Mouse (Mus musculus) neural tube, embryonic 14.5 days (tissue): ENCODE measurements around the gene Gm8159. TPM values are rescaled to one million over a fixed set of nuclear protein-coding genes. Genes with fewer than 3 reads are reported as not detected.
A peak's percentile ranks its signal among the peaks of the same experiment; 100 is the strongest.
"Not testable (repeated sequence)": the region's sequence is repeated elsewhere in the genome, so short reads cannot be mapped to it uniquely, and the experiment has no call there.

Experiments
- ATAC-seq: fragments of 200-750 bp; cut with Nextera tagmentation; 2 replicates; pipeline ENCODE4 v1.8.0; 2017; ENCODE audit warnings: low read depth, mild to moderate bottlenecking, moderate TSS enrichment, moderate library complexity
- H3K27ac ChIP-seq: fragments of 300-500 bp; sonication (generic); 2 replicates; pipeline ENCODE4 v1.5.1; 2014; ENCODE audit warnings: low read depth, mild to moderate bottlenecking, control low read depth, low read length, moderate library complexity, mixed read lengths
- H3K27me3 ChIP-seq: fragments of 300-500 bp; sonication (generic); 2 replicates; pipeline ENCODE4 v1.6.1; 2014; ENCODE audit warnings: low read length; ENCODE audit not compliant: control insufficient read depth, insufficient read depth
- H3K36me3 ChIP-seq: fragments of 300-500 bp; sonication (generic); 2 replicates; pipeline ENCODE4 v1.6.1; 2014; ENCODE audit warnings: low read length, mixed read lengths; ENCODE audit not compliant: control insufficient read depth, insufficient read depth
- H3K4me1 ChIP-seq: fragments of 300-500 bp; sonication (generic); 2 replicates; pipeline ENCODE4 v1.6.1; 2014; ENCODE audit warnings: low read length; ENCODE audit not compliant: control insufficient read depth, insufficient read depth
- H3K4me2 ChIP-seq: fragments of 300-500 bp; sonication (generic); 2 replicates; pipeline ENCODE4 v1.6.1; 2014; ENCODE audit warnings: mild to moderate bottlenecking, low read depth, low read length, control low read depth
- H3K4me3 ChIP-seq: fragments of 300-500 bp; sonication (generic); 2 replicates; pipeline ENCODE4 v1.5.1; 2014; ENCODE audit warnings: low read depth, low read length, control low read depth, mixed read lengths
- H3K9ac ChIP-seq: fragments of 300-500 bp; sonication (generic); replicated peaks from 2 replicates; pipeline ENCODE4 v1.6.1; 2014; ENCODE audit warnings: low read depth, mild to moderate bottlenecking, control low read depth, low read length, mixed read lengths
- H3K9me3 ChIP-seq: fragments of 300-500 bp; sonication (generic); 2 replicates; pipeline ENCODE4 v1.6.1; 2016; ENCODE audit warnings: low read length; ENCODE audit not compliant: control insufficient read depth
- WGBS: fragments of 180-500 bp; shearing (Covaris S2); extraction: QIAGEN DNeasy Blood & Tissue Kit; methylation state at CpG from one replicate; pipeline ENCODE4 v1.1.7; 2014; 5-methylcytosine and 5-hydroxymethylcytosine counted together
- polyA plus RNA-seq: library from polyadenylated mRNA; unstranded; fragments of >200 nt; fragmentation: Nextera tagmentation; extraction: Ambion mirVana; gene quantifications from 2 replicates; pipeline ENCODE4 v1.2.1, GENCODE M21; 2014

Gm8159 gene
- not detected in 2 replicates for polyA plus RNA-seq

DNA sequence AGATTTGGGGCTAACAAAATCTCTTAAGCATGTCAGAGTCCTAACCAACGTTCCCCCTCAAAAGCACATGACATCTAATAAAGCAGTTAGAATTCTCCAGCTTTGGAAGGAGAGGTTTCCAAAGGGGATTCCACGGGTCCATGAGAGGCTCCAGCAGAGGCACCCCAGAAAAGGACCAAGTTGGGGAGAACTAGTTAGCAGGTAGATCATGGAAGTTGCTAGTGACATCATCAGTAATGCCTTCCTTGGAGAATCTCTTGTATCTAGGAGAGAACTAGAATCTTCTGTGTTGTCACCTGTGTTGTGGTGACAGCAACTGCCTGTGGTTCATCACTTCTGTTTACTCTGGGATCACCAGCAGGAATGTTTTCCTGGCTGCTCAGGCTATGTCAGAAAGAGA, at the start of gene Gm8159:
Gene Gm8159, plus strand, starts transcription at position 301 of the 400 bp plus-strand sequence.
- not testable (repeated sequence) for H3K36me3 ChIP-seq, H3K4me2 ChIP-seq, H3K27me3 ChIP-seq, H3K9ac ChIP-seq, H3K4me3 ChIP-seq, ATAC-seq, H3K27ac ChIP-seq, H3K4me1 ChIP-seq, H3K9me3 ChIP-seq
- no CpG with 5 or more reads among the region's 2 CpGs for WGBS

DNA sequence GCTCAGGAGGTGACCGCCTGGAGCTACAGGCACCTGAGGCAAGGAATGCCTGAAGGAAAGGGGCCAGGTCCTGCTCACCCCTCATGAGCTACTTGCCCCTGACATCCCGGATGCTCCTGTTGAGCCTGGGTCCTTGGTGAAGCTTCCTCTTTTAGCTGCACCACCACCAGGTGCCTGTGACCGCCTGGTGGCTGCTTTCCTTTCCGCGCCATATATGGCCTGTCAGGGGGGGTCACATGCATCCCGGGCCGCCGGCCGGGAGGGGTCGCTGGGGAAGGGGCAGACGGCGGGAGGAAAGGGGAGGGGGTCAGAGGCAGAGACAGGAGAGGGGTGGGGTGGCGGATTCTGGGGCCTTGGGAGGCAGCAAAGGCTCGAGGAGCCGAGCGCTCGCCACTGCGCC, 17.2 kb downstream of the Gm8159 start:
- H3K36me3 ChIP-seq, H3K27me3 ChIP-seq, H3K9me3 ChIP-seq, ATAC-seq, H3K4me1 ChIP-seq, H3K27ac ChIP-seq, H3K9ac ChIP-seq, H3K4me2 ChIP-seq: not testable (repeated sequence)
- WGBS = 8% methylated on average over 11 of the region's 18 CpGs
- peak overlapping the region; percentile 16; the same call in 1 of the 2 replicates for H3K4me3 ChIP-seq

GRCm38 (mm10) chr14:4650324-4650723, 18.2 kb downstream of the Gm8159 start:
- not testable (repeated sequence) for H3K4me2 ChIP-seq, H3K4me3 ChIP-seq

GRCm38 (mm10) chr14:4663892-4664291, 31.7 kb downstream of the Gm8159 start, which contains the start of gene Gm3239:
Gm3239 (plus strand) TSS chr14:4664192.
- not testable (repeated sequence) for ATAC-seq
- WGBS = no CpG with 5 or more reads among the region's 2 CpGs

More at GRCm38 (mm10) chr14:4650324-4650723, 18.2 kb downstream of the Gm8159 start:
- H3K27ac ChIP-seq, H3K36me3 ChIP-seq, H3K9me3 ChIP-seq, H3K4me1 ChIP-seq, H3K9ac ChIP-seq, ATAC-seq, H3K27me3 ChIP-seq: not testable (repeated sequence)
- 4% methylated on average over 2 of the region's 9 CpGs for WGBS

More at GRCm38 (mm10) chr14:4663892-4664291, 31.7 kb downstream of the Gm8159 start, which contains the start of gene Gm3239:
- not testable (repeated sequence) for H3K4me1 ChIP-seq, H3K4me2 ChIP-seq, H3K9me3 ChIP-seq, H3K27me3 ChIP-seq, H3K9ac ChIP-seq, H3K4me3 ChIP-seq, H3K36me3 ChIP-seq, H3K27ac ChIP-seq

Other genes starting within 250 kb of the Gm8159 start
- not detected in 2 replicates for gene Gm3159, start 234.8 kb upstream of the Gm8159 start, polyA plus RNA-seq
- 6.8 and 8.9 TPM in 2 replicates for gene Gm3164, start 216.9 kb upstream of the Gm8159 start, polyA plus RNA-seq
- gene Gm3173, start 201.4 kb upstream of the Gm8159 start, polyA plus RNA-seq = 1.2 and 3.9 TPM in 2 replicates
- not detected in 2 replicates for gene Gm3182, start 150.6 kb upstream of the Gm8159 start, polyA plus RNA-seq
- gene Gm3047, start 76.9 kb upstream of the Gm8159 start, polyA plus RNA-seq = not detected in 2 replicates
- gene Gm3239, start 31.8 kb downstream of the Gm8159 start, polyA plus RNA-seq = 0.89 and 2.1 TPM in 2 replicates
- gene Gm7876, start 76.9 kb downstream of the Gm8159 start, polyA plus RNA-seq = not detected in 2 replicates
- 4.4 and 5.3 TPM in 2 replicates for gene Gm3252, start 94.4 kb downstream of the Gm8159 start, polyA plus RNA-seq
- gene Gm9602, start 144.0 kb downstream of the Gm8159 start, polyA plus RNA-seq = not detected in 2 replicates
- not detected in 2 replicates for gene Gm3269, start 205.8 kb downstream of the Gm8159 start, polyA plus RNA-seq
- 2.9 and 4.3 TPM in 2 replicates for gene Gm3264, start 223.2 kb downstream of the Gm8159 start, polyA plus RNA-seq